Mouse (Mus musculus) layer of hippocampus, postnatal 10 days (tissue): ENCODE measurements around the gene Slc5a5. TPM values are rescaled to one million over a fixed set of nuclear protein-coding genes. Genes with fewer than 3 reads are reported as not detected.

Experiments used
- DNase-seq, 2 experiments: peaks; one replicate each; pipeline ENCODE4 v3.0.0; 2021; ENCODE audit warnings: low spot score in 2 of 2
- long read RNA-seq: library from polyadenylated mRNA; stranded (forward); transcript quantifications from one replicate; pipeline ENCODE4 v2.0.0, GENCODE M21; 2023
- total RNA-seq, 2 experiments: library from RNA; stranded (reverse); gene quantifications; 2 replicates each; pipeline ENCODE4 v1.2.3; 2021

Slc5a5 gene
- total RNA-seq = 1 to 10 TPM; 5.2 to 6.9 TPM
- long read RNA-seq, partial matches to known transcripts = 11 of 14 reads
- long read RNA-seq, other reads (novel, unspliced or antisense) = 0 of 14 reads

DNA sequence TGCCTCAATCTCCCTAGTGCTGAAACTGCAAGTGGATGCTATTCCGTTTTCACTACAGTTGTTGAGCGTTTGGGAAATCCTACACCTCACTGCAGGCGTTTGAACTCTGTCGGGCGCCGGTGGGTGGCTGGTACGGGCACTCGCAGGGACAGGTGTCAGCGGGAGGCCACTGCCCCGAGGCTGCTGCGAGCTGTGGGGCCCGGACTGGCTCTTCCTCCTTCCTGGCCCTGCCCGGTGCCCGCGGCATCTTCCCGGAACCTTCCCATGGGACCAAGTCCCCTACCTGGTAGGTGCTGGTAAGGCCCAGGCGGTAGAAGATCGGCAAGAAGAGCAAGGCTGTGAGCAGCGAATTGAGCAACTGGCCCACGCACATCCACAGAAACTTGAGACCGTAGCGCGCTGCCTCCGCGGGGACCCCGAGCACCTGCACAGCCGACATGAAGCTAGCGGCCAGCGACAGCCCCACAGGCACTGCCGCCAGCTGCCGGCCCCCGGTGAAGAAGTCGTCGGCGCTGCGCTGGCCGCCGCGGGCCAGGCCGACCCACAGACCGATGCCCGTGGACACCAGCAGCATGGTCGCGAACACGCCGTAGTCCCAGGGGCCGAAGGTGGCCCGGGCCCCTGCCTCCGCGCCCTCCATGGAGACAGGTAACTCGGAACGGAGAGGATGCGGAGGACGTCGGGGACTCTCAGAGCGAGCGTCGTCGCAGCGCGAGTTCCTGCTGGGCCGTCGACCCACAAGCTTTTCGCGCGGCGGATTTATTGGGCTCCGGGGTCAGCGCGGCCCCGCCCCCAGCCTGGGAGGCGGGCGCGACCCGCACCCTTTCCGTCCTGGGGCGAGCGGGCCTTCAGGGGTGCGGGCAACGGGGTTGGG is at the start of gene Slc5a5:
Gene Slc5a5 (minus strand): TSS at position 736 of the 874 bp plus-strand sequence.
- no peak for DNase-seq

DNA sequence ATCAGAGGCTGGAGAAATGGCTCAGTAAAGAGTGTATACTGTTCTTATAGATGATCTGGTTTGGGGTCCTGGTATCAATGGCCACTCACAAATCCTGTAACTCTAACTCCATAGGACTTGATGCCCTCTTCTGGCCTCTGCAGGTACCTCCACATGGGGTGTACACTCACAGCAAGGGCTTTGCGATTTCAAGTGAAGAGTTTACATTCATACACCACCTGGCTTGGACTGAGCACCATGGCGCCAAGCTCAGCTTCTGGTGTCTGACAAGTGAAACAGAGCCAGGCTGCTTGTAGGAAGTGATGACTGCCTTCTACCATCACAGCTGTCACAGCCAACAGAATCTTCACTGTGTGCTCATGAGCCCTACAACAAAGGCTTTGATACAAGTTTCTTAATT is 48.9 kb upstream of the Slc5a5 start:
- DNase-seq = no peak

- no peak for DNase-seq
These were observed 44.6 kb upstream of the Slc5a5 start for GRCm38 (mm10) chr8:70937200-70937599.

DNA sequence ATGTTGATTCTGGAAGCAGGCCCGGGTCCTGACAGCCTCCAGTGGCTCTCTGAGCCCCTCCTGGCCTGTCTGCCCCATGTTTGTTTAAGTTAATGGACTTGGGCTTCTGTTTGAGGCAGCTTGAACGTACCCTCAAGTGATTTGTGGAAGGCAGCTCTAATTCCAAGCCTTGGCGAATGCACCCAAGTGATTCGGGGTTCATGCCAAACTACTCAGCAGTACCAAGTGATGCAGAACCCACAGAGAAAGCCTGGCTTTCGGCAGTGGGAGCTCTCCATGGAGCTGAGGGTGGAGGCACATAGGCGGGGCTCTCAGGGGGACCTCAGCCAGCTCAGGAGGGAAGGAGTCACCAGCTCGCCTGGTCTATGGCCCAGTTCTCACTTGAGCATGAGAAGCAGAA is 42.2 kb upstream of the Slc5a5 start:
- no peak for DNase-seq

DNA sequence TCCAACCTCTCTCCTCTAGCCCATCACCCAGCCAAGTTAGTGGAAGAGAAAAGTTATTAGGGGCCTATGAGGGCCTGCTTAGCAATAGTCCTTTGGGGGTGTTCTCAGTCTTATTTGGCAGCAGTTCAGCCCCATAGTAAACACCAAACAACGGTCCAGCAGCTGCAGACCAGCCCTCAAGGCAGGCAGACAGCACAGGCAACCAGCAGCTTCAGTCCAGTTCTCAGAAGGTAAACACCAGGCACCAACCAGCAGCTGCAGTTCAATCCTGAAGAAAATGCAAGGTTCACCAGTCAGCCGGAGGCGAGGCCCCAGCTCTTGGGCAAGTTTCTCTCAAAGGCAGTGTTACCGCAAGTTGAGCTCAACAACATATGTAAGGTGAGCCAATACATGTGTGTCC is 40.5 kb upstream of the Slc5a5 start:
- DNase-seq = no peak

- no peak for DNase-seq
These were observed 39.2 kb upstream of the Slc5a5 start for GRCm38 (mm10) chr8:70931731-70932130.

- peak in 1 of 2 experiments; percentile 8 for DNase-seq
These were observed 36.3 kb upstream of the Slc5a5 start for GRCm38 (mm10) chr8:70928778-70929322.

DNA sequence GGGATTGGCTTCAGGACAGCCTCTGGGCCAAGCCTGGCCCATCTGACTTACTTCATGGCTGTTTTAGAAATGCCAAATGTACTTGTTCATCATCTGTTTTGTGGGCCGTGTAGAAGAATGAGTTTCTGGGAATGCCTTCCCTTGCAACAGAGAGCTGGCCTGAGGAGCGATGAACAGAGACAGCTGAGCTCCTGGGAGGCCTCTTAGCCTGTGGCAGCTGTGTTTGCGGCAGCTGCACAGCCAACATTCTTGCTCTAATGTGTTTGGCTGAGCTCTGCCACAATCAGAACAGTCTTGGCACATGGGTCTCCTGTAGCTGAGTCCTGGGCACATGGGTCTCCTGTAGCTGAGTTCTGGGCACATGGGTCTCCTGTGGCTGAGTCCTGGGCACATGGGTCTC is 35.5 kb upstream of the Slc5a5 start:
- DNase-seq = no peak

- no peak for DNase-seq
These were observed 33.8 kb upstream of the Slc5a5 start for GRCm38 (mm10) chr8:70926396-70926795.

DNA sequence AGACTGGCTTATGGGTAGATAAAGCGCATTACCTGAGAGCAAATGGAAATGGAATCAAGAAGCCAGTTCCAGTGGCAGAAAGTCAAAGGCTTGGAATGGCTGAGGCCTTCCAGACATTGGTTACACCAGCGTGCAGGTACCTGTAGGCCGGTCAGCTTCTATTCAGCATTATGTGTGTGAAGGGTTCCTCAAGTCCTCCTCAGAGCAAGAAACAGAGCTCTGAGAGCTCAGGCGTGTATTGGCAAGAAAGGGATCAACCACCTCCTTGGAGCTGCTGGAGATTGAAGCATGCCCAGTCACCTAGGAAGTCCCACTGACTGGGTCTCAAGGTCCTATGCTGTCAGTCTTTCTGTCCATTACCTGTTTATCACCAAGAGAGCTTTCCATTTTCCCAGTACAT is 33.2 kb upstream of the Slc5a5 start:
- peak; percentile 2 to 11 for DNase-seq

GRCm38 (mm10) chr8:70924151-70924550 is 31.6 kb upstream of the Slc5a5 start:
- peak in 1 of 2 experiments; percentile 2 for DNase-seq

GRCm38 (mm10) chr8:70920049-70920922 is 27.7 kb upstream of the Slc5a5 start:
- no peak for DNase-seq

GRCm38 (mm10) chr8:70914704-70915103 is 22.1 kb upstream of the Slc5a5 start:
- no peak for DNase-seq

- no peak for DNase-seq
These were observed 21.0 kb upstream of the Slc5a5 start for GRCm38 (mm10) chr8:70913523-70913922.

DNA sequence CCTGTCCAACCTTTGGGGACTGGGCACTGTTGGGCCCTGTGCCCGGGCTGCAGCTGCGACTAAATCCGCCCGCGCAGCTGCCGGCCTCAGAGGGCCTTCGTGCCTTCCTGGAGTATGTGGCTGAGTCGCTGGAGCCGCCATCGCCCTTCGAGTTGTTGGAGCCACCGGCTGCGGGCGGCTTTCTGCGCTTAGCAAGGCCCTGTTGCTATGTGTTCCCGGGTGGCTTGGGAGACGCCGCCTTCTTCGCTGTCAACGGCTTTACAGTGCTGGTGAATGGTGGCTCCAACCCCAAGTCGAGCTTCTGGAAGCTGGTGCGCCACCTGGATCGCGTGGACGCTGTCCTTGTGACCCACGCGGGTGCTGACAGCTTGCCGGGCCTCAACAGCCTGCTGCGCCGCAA is 20.4 kb upstream of the Slc5a5 start:
- no peak for DNase-seq

- no peak for DNase-seq
These were observed 19.0 kb upstream of the Slc5a5 start for GRCm38 (mm10) chr8:70911596-70911995.

- DNase-seq = no peak
These were observed 15.0 kb upstream of the Slc5a5 start for GRCm38 (mm10) chr8:70907518-70907917.

DNA sequence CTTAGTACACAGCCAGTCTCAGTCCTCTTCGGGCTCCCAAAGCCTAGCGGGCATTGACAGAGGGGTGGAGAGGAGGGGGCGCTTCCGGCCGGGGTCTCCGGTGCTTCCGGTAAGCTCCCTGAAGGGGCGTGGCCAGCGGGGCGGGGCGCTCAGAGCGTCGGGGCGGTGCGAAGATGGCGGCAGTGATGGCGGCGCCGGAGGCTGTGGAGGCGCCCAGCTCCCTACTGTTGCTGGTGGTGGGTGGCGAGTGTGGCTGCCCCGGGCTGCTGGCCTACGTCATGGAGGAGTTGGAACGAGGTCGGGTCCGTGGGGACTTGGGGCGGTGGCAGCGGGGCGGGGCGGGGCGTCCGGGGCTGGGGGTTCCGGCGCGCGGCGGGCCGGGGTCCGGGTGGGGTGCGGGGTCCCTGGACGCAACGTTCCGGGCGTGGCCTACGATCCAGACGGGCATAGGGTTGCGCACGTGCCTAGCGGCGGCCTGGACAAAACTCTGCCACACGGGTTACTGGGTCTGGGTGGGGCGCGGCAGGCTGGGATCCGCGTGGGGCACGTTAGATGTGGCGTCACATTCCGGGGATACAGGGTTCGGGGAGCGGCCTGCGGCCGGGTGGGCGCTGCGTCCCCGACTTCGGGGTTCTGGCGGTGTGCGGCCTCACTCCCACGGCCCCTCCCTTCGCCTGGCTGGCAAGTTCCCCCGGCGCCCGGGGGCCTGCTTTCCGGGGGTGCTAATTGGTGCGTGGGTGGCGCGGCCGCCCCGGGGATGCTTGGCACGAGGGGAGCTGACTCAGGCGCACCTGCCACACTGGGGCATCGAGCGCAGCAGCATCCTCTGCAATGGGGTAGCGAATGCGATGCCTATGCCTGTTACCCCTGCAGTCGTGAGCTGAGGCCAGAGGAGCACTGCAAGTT is 13.5 kb upstream of the Slc5a5 start, which contains the start of gene Map1s:
Gene Map1s (plus strand): TSS at position 102 of the 906 bp plus-strand sequence.
- peak; percentile 85 to 91 for DNase-seq

- no peak for DNase-seq
These were observed 12.9 kb upstream of the Slc5a5 start for GRCm38 (mm10) chr8:70905463-70905830.

- no peak for DNase-seq
These were observed 12.0 kb upstream of the Slc5a5 start for GRCm38 (mm10) chr8:70904532-70904931.

DNA sequence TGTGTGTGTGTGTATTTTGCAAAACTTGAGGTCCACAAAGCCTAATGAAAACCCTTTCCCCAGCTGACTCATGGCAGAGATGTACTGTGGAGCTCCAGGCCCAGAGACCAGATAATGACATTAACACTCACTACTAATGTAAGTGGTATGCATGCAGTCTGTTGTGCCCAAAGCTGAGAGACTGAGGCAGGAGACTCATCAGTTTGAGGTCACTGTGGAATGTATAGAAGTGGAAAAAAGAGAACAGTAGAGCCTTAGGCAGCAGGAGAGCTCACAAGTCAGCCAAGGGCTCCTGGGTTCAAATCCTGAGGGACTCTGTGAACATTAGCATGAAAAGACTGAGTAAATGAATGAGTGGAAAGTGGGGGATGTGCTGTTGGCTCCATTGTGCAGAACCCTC is 11.0 kb upstream of the Slc5a5 start:
- no peak for DNase-seq
